Mouse (Mus musculus): ENCODE measurements around the gene Leo1.

GRCm38 (mm10) chr9:75410868-75411487 lies 30.3 kb upstream of the Leo1 start:
- no peak for TF ChIP-seq CTCF (IDR thresholded peaks at IDR 0.05; ENCODE audit: borderline replicate concordance, control insufficient read depth, extremely low read depth, insufficient read depth, low read length, poor library complexity)
- TF ChIP-seq POLR2A (IDR thresholded peaks at IDR 0.05; ENCODE audit: control insufficient read depth, extremely low read depth, insufficient read depth, low read length, poor library complexity) = no peak
